Mouse (Mus musculus): ENCODE measurements at regions not wholly inside any gene's neighbourhood (a gene's known extent, or its start where the extent isn't known, plus 50 kb on each side); places are given as distances from the start of the nearest gene placed in this dataset.

DNA sequence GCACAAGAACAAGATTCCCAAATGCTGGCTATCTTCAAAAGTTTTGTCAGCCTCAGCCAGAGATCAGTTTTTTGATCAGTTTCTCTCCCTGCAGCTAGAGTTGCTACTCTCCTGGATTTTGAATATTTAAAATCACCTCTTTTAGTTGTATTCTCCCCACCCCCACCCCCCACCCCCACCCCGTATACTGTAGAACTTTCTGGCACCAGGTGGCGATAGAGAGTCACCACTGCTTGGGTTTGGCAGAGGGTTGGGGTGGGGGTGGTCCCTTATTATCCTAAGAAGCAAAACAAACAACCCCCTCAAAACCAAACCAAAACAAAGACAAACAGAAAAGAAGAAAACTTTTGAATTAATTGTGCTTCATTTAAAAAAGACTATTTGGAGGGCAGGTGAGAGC is 122.0 kb downstream of the Dkk1 start:
- peak in 1 of 2 experiments; percentile 5 for DNase-seq (ENCODE audit: low spot score in 2 of 2)

DNA sequence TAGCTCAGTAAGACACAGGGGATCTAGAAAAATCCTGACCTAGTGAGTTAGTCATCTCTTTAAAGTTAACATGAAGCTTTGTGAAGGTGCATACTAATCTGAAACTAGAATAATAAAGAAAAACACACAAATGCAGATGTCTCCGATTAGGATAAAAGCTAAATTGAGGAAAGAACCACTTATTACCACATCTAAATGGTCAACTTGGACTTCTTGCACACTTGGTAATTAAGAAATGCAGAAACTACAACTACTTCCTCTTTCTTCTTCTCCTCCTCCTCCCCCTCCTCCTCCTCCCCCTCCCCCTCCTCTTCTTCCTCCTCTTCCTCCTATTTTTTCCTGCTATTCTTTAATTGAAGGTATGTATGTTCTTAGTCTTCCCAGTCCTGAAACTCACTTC is 116.3 kb downstream of the Dkk1 start:
- DNase-seq (ENCODE audit: low spot score in 2 of 2): no peak

DNA sequence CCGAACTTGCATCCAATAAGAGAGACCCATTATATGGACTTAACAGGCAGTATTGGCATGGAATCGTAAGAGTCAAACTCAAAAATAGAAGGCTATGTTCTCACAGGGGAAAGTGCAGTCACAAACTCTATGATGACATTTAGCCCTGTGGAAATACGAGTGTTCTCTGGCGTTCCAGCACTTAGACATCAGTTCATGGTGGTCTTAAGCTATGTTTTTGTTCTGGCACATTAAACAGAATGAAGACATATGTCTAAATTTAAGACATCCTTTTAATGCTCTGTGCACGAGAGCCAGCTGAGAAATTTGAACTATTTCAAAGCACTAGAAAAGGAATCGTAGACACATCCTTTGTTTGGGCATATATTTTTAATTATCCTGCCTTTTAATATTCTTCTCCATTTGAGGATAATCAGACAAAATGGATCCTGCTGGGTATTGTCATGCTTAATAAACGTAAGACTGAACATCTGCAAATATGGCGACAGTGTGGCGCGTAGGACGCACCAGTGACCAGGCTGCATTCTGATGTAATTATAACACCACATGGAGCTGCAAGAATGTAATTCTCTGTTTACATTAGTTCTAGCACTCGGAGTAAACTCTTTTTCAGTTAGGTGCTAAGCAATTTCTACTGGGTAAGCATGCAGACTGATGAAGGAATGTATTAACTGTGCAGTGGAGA is 114.3 kb downstream of the Dkk1 start:
- DNase-seq (ENCODE audit: low spot score in 2 of 2): no peak

DNA sequence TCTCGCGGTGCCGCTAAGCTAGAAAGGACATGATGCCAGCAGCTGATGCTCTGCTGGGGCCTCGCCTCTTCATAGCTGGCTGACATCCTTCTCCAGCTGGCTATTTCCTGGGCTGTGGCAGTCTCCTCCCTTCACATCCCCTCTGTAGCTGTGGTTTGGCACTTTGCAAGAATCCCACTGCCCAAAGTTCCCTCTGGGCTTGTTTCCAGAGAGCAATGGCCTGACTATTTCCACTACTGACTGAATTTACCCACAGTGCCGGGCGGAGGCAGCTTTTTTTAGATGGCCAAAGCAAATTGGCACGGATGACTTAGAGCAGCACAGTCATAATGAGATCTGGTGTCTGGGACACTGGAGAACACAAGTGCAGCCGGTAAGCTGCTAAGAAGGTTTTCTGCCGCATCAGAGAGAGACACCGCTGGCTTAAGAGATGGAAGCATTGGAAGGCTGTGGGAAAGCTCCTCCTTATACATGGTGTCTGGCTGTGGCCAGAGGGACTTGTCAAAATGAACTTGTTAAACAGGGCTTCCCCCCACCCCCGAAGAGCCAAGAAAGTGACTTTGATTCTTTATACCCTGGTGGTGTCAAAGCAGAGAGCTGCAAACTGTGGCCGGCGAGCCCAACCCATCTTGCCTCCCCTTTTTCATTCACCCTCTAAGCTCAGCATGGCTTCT is 98.5 kb downstream of the Dkk1 start:
- DNase-seq (ENCODE audit: low spot score in 2 of 2): no peak

DNA sequence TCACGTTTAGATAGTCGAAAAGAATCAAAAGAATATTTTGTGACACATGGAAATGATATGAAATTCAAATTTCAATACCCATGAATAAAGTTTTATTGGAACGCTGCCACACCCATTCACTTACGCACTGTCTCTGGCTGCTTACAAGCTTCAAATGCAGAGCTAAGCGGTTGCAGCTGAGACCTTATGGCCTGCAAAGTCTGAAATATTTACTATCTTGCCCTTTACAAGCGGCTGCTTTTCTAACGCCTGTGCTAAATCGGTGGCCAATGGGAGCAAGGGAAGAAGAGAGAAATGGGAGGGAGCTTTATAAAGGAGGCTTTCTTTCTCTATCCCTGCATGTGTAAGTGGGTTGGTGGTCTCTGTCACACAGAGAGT is 97.9 kb downstream of the Dkk1 start:
- no peak for DNase-seq (ENCODE audit: low spot score in 2 of 2)

DNA sequence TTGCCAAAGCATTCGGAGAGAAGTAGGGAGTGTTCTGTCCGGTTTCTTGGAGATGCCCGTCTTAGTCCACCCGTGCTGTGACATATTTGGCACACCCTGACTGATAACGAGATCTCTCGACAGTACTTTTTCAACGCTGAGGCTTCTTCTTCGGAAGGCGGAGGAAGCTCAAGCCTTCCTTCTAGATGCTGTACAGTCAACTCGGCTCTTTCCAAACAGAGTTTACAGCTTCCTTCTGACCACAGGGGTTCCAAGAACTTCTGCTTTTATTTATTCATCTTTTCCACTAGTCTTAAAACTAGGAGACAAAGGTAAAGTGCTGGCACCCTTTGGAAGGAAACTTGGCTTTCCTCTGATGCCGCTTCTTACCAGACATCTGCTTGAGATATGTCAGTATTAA is 96.8 kb downstream of the Dkk1 start:
- DNase-seq (ENCODE audit: low spot score in 2 of 2): no peak

DNA sequence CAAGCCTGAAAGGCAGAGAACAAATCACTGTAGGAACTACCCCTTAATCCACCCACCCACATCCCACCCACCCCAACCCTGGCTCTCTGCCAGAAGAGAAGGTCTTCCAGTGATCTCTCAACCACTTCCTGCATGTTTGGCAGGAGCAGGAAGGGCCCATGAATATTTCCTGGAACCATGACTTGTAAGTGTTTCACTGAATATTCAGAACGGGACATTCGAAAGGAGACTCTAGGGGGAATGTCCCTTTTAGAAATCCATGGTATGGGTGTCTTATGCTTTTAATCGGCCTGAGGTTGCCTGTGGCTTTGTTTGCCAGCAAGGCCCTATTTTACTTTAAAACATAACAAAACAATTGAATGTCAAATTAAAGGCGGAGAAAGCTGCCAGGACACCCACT is 66.0 kb downstream of the Dkk1 start:
- no peak for DNase-seq (ENCODE audit: low spot score in 2 of 2)

DNA sequence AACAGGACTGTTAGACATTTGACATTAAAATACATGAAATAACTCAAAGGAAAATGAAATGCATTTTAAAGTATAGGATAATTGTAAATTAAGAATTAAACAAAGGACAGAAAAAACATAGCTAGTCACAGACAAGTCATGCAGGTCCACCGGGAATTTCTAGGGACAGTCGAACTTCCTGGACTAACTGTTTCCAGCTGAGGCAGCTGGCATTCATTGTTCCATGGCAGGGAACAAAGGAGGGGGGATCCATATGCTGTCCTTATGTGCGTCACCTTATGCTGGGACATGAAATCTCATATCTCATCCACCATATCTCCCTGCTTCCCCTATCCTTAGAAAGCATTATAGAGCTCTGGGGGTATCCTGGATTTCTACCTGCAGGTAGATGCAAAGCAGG is 59.7 kb downstream of the Dkk1 start:
- DNase-seq (ENCODE audit: low spot score in 2 of 2): no peak

DNA sequence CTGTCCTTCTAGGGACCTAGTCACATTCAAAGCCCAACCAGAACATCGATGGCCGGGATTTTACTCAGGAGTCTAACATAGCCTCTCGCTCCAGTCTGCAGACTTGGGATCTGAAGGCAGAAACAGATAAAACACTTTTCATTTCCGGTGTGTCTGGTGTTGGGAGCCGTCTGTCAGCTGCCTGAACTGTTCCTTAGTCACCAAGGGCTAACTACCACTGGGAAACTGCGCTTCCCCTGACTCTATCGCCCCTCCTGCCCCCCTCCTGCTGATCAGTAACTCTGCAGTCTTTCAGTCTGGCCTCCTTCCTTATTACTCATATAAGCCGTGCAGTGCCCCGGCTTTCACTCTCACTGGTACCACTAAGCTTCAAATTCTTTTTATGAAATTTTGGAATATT is 58.5 kb downstream of the Dkk1 start:
- no peak for DNase-seq (ENCODE audit: low spot score in 2 of 2)

Measured in right cerebral cortex, adult 2 months (tissue).